Mouse (Mus musculus) forebrain, embryonic 11.5 days (tissue): Measurements from ENCODE around the gene Gm128. TPM values are rescaled to one million over a fixed set of nuclear protein-coding genes. Genes with fewer than 3 reads are reported as not detected.
"Not testable (repeated sequence)": the region's sequence is repeated elsewhere in the genome, so short reads cannot be mapped to it uniquely, and the experiment has no call there.

Source experiments
- ATAC-seq: fragments of 200-750 bp; cut with Nextera tagmentation; replicated peaks from 2 replicates; pipeline ENCODE4 v1.8.0; 2017; ENCODE audit warnings: moderate TSS enrichment; ENCODE audit not compliant: low FRiP score
- DNase-seq: peaks from one replicate; pipeline ENCODE4 v3.0.0-alpha.2; 2017; ENCODE audit warnings: low spot score
- H3K27ac ChIP-seq: fragments of 300-500 bp; sonication (generic); 2 replicates; pipeline ENCODE4 v1.5.1; 2014; ENCODE audit warnings: low read depth, low read length
- H3K27me3 ChIP-seq: fragments of 300-500 bp; sonication (generic); 2 replicates; pipeline ENCODE4 v1.6.1; 2014; ENCODE audit warnings: mild to moderate bottlenecking, low read length, mixed read lengths; ENCODE audit not compliant: control insufficient read depth, insufficient read depth
- H3K36me3 ChIP-seq: fragments of 300-500 bp; sonication (generic); 2 replicates; pipeline ENCODE4 v1.6.1; 2014; ENCODE audit warnings: mild to moderate bottlenecking, low read length, moderate library complexity, mixed read lengths; ENCODE audit not compliant: control insufficient read depth, insufficient read depth
- H3K4me1 ChIP-seq: fragments of 300-500 bp; sonication (generic); replicated peaks from 2 replicates; pipeline ENCODE4 v1.6.1; 2014; ENCODE audit warnings: low read length, mixed read lengths; ENCODE audit not compliant: control insufficient read depth, insufficient read depth
- H3K4me2 ChIP-seq: fragments of 300-500 bp; sonication (generic); 2 replicates; pipeline ENCODE4 v1.6.1; 2014; ENCODE audit warnings: low read depth, mild to moderate bottlenecking, low read length, moderate library complexity, mixed read lengths; ENCODE audit not compliant: severe bottlenecking
- H3K4me3 ChIP-seq: fragments of 300-500 bp; sonication (generic); 2 replicates; pipeline ENCODE4 v1.5.1; 2014; ENCODE audit warnings: low read depth, low read length
- H3K9ac ChIP-seq: fragments of 300-500 bp; sonication (generic); 2 replicates; pipeline ENCODE4 v1.6.1; 2014; ENCODE audit warnings: low read length
- H3K9me3 ChIP-seq: fragments of 300-500 bp; sonication (generic); 2 replicates; pipeline ENCODE4 v1.6.1; 2016; ENCODE audit warnings: low read length, mixed read lengths; ENCODE audit not compliant: control insufficient read depth
- WGBS: fragments of 180-500 bp; shearing (Covaris S2); extraction: QIAGEN DNeasy Blood & Tissue Kit; methylation state at CpG from one replicate; pipeline ENCODE4 v1.1.7; 2014; 5-methylcytosine and 5-hydroxymethylcytosine counted together
- polyA plus RNA-seq: library from polyadenylated mRNA; unstranded; fragments of >200 nt; fragmentation: Nextera tagmentation; extraction: Ambion mirVana; gene quantifications from 2 replicates; pipeline ENCODE4 v1.2.1, GENCODE M21; 2014

Gm128 gene
- polyA plus RNA-seq, 1 experiment from 2014 or later = 0.21 TPM

DNA sequence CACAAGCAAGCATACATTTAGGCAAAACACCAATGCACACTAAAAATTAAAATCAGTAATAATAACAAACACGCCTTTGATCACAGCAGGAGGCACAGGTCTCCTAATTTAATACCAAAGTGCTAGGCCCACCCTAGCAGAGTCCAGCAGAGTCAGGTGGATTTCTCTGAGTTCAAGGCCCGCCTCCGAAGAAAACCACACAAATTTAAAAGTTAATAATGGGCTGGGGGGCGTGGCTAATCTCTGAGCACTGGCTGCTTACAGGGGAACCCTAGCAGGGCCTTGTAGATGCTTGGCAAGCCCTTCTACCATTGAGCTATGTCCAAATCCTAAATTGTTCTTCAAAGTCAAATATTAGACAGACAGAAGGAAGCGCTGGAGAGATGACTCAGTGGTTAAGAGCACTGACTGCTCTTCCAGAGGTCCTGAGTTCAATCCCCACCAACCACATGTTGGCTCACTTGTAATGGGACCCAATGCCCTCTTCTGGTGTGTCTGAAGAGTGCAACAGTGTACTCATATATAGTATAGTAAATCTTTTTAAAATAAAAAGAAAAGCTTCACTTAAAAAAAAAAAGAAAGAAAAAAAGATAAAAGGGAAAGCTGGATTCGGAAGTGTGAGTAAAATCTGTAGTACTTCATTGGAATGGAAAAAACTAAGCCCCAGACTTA is 22.8 kb downstream of the Gm128 start:
- no peaks in the 10 kb centered on the region for H3K9me3 ChIP-seq
- 79% methylated on average over 6 of the region's 6 CpGs for WGBS
- peak overlapping the region; percentile 98; the same call in 1 of the 2 replicates for H3K27ac ChIP-seq
- peaks cover 4% of the 10 kb centered on the region; the same call in 1 of the 2 replicates for H3K36me3 ChIP-seq
- no peak overlapping the region for H3K9ac ChIP-seq
- H3K27me3 ChIP-seq = no peaks in the 10 kb centered on the region
- no peaks in the 10 kb centered on the region; the same call in 1 of the 2 replicates for H3K4me1 ChIP-seq
- peak overlapping the region; percentile 76; the same call in 1 of the 2 replicates for H3K4me3 ChIP-seq
- ATAC-seq (no peak), DNase-seq (no peak)
- H3K4me2 ChIP-seq = peak overlapping the region; percentile 53; the same call in 1 of the 2 replicates

- DNase-seq = peak; percentile 99
- H3K27me3 ChIP-seq = no peaks in the 10 kb centered on the region
- 1% methylated on average over 55 of the region's 56 CpGs for WGBS
- peaks cover 2% of the 10 kb centered on the region; the same call in 1 of the 2 replicates for H3K36me3 ChIP-seq
- H3K9me3 ChIP-seq = no peaks in the 10 kb centered on the region
- peak within 1 kb of the TSS; percentile 76 for H3K4me3 ChIP-seq
- H3K4me2 ChIP-seq = peak within 1 kb of the TSS; percentile 53
- H3K9ac ChIP-seq = peak within 1 kb of the TSS; percentile 96
- H3K27ac ChIP-seq = peak within 1 kb of the TSS; percentile 98
- peak; percentile 92 for ATAC-seq
- H3K4me1 ChIP-seq = no peaks in the 10 kb centered on the region; the same call in 1 of the 2 replicates
Observed at GRCm38 (mm10) chr3:95217255-95218134, 23.9 kb downstream of the Gm128 start, which contains the start of gene Gabpb2. Gene Gabpb2 (minus strand): TSS chr3:95217916.

DNA sequence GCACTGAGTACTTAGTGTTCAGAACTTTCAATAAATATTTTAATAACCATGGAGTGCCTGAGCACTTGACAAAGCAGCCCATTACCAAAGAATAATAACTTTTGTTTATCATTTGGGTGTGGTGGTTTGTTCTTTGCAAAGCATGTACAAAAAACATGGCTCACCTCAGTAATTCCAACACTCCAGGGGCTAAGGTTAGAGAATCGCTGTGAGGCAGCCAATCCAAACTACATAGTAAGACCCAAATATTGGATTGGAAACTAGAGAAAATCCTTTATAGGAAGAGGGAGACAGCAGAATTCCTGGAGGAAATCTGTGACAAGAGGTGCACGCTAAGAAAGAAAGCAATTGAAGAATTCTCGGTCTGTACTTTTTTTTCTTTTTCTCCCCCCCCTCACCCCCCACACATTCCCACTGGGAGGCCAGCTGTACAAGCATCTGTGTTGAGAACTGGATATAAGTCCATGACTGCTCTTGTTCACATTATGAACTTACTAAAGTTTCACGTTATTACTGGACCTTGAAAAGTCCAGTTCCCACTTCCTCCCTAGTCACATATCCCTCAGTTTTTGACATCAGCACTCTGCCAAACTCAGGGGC is 24.6 kb downstream of the Gm128 start:
- Histone ChIP-seq H3K4me2 (peak overlapping the region; percentile 53), H3K36me3 (peaks cover 2% of the 10 kb centered on the region; the same call in 1 of the 2 replicates), H3K9ac (peak overlapping the region; percentile 96), H3K27ac (no peak overlapping the region; the same call in 1 of the 2 replicates), H3K4me3 (peak overlapping the region; percentile 76), H3K4me1 (no peaks in the 10 kb centered on the region; the same call in 1 of the 2 replicates), H3K9me3 (no peaks in the 10 kb centered on the region), H3K27me3 (no peaks in the 10 kb centered on the region)
- DNase-seq (no peak), ATAC-seq (no peak)
- WGBS = 30% methylated on average over 4 of the region's 4 CpGs

DNA sequence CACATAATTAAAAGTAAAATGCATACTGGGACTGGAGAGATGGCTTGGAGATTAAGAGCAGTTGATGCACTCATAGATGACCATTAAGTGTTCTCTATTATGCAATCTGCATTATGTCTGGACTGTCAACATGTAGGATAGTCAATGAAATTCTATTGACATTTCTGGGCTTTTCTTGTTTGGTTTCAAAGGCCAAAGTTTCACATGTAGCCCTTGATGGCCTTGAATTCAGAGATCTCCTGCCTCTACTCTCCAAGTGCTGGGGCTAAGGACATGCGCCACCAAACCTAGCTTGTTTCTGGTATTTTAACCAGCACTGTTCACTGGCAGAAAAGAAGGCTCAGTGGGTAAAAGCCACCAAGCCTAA is 27.8 kb downstream of the Gm128 start:
- H3K27ac ChIP-seq = no peak overlapping the region
- no peaks in the 10 kb centered on the region; the same call in 1 of the 2 replicates for H3K4me1 ChIP-seq
- H3K4me3 ChIP-seq = no peak overlapping the region
- 97% methylated on average over 1 of the region's 1 CpGs for WGBS
- H3K9me3 ChIP-seq = no peaks in the 10 kb centered on the region
- no peak overlapping the region for H3K9ac ChIP-seq
- DNase-seq = no peak
- H3K4me2 ChIP-seq = no peak overlapping the region
- H3K36me3 ChIP-seq = peaks cover under 1% of the 10 kb centered on the region; the same call in 1 of the 2 replicates
- H3K27me3 ChIP-seq = no peaks in the 10 kb centered on the region
- ATAC-seq = no peak

DNA sequence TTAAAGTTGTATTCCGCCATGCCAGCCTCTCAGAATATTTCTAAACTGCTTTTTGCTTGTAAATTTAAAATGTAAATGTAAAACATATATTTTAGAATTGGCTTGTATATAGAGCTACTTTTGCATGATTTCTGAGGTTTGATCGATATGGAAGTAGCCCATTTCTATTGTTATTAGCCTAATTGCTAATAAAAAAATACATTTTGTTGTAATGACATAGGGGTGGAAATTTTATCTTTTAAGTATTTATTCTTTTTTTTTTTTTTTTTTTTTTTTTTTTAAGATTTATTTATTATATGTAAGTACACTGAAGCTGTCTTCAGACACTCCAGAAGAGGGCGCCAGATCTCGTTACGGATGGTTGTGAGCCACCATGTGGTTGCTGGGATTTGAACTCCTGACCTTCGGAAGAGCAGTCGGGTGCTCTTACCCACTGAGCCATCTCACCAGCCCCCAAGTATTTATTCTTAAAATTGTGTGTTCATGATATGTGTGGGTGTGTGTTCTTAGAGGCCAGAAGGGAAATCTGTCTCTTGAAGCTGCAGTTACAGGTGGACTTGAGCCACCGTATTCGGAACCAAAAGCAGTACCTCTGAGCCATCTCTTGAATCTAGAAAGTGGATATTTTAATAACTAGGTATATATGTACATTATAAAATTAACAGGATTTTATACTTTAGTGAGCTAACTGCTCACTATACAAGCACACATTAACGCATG is 28.3 kb downstream of the Gm128 start:
- not testable (repeated sequence) for H3K9ac ChIP-seq, H3K4me3 ChIP-seq, H3K36me3 ChIP-seq, DNase-seq, H3K27me3 ChIP-seq, H3K4me1 ChIP-seq, ATAC-seq, H3K27ac ChIP-seq, H3K4me2 ChIP-seq, H3K9me3 ChIP-seq
- WGBS = 96% methylated on average over 7 of the region's 10 CpGs

- no peaks in the 10 kb centered on the region for H3K4me1 ChIP-seq
- no peak overlapping the region for H3K9ac ChIP-seq
- DNase-seq = no peak
- no peak overlapping the region for H3K27ac ChIP-seq
- H3K36me3 ChIP-seq = no peaks in the 10 kb centered on the region; the same call in 1 of the 2 replicates
- H3K4me2 ChIP-seq = no peak overlapping the region
- H3K4me3 ChIP-seq = no peak overlapping the region
- no peaks in the 10 kb centered on the region for H3K27me3 ChIP-seq
- ATAC-seq = no peak
- WGBS = 76% methylated on average over 2 of the region's 2 CpGs
- no peaks in the 10 kb centered on the region for H3K9me3 ChIP-seq
Observed at GRCm38 (mm10) chr3:95210585-95210984, 30.8 kb downstream of the Gm128 start.

DNA sequence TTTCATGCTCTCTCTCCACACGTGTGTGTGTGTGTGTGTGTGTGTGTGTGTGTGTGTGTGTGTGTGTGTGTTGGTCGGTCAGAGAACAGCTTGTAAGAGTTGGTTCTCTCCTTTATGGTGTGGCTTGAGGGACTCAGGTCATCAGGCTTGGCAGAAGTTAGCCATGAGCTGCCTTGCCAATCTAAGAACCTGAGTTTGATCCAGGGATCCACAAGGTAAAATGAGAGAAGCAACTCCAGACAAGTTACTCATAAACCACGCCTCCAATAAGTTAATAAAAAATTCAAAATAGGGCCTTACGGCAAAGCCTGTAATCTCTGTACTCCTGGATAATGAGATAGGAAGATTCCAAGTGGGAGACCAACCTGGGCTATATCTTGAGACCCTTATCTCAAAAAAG is 33.1 kb downstream of the Gm128 start:
- H3K9ac ChIP-seq = no peak overlapping the region
- WGBS = 82% methylated on average over 4 of the region's 4 CpGs
- ATAC-seq = no peak
- peaks cover 2% of the 10 kb centered on the region; the same call in 1 of the 2 replicates for H3K36me3 ChIP-seq
- H3K4me3 ChIP-seq = no peak overlapping the region
- H3K27ac ChIP-seq = no peak overlapping the region
- H3K9me3 ChIP-seq = no peaks in the 10 kb centered on the region
- H3K4me2 ChIP-seq = no peak overlapping the region
- no peak for DNase-seq
- H3K4me1 ChIP-seq = no peaks in the 10 kb centered on the region
- no peaks in the 10 kb centered on the region for H3K27me3 ChIP-seq

GRCm38 (mm10) chr3:95203880-95204279 is 37.5 kb downstream of the Gm128 start:
- H3K27ac ChIP-seq = no peak overlapping the region
- ATAC-seq (no peak), DNase-seq (no peak)
- WGBS = 90% methylated on average over 6 of the region's 6 CpGs
- H3K27me3 ChIP-seq = no peaks in the 10 kb centered on the region
- H3K9me3 ChIP-seq = no peaks in the 10 kb centered on the region
- peaks cover 10% of the 10 kb centered on the region; the same call in 1 of the 2 replicates for H3K36me3 ChIP-seq
- H3K4me2 ChIP-seq = no peak overlapping the region
- H3K4me1 ChIP-seq = no peaks in the 10 kb centered on the region
- H3K4me3 ChIP-seq = no peak overlapping the region
- no peak overlapping the region for H3K9ac ChIP-seq
